Mouse (Mus musculus): ENCODE results near the gene Troap. TPM values are rescaled to one million over a fixed set of nuclear protein-coding genes. Genes with fewer than 3 reads are reported as not detected.

Troap gene
- polyA plus RNA-seq, 1 experiment from 2014 or later, result 2.4 TPM

GRCm38 (mm10) chr15:99087253-99088075 is 13.1 kb downstream of the Troap start, which contains the start of gene C1ql4:
Gene C1ql4 (minus strand): TSS chr15:99087817.
- H3K4me2 ChIP-seq (ENCODE audit: low read depth, low read length), result peak within 1 kb of the TSS; percentile 24; the same call in 1 of the 2 replicates
- H3K9me3 ChIP-seq (ENCODE audit: control insufficient read depth, low read length), result no peaks in the 10 kb centered on the region
- no peak within 1 kb of the TSS for H3K27ac ChIP-seq (ENCODE audit: low read depth, low read length)
- peaks cover 44% of the 10 kb centered on the region for H3K27me3 ChIP-seq (ENCODE audit: control insufficient read depth, insufficient read depth, low read length)
- H3K36me3 ChIP-seq (ENCODE audit: control insufficient read depth, insufficient read depth, low read length), result no peaks in the 10 kb centered on the region
- no peak for ATAC-seq (ENCODE audit: low read depth)
- peaks cover 11% of the 10 kb centered on the region; the same call in 1 of the 2 replicates for H3K4me1 ChIP-seq (ENCODE audit: control insufficient read depth, insufficient read depth, low read length)
- H3K9ac ChIP-seq (replicated peaks; ENCODE audit: low read depth, low read length), result peak within 1 kb of the TSS; percentile 37; the same call in 1 of the 2 replicates
- peak within 1 kb of the TSS; percentile 11; the same call in 1 of the 2 replicates for H3K4me3 ChIP-seq (ENCODE audit: low read depth, low read length)
- WGBS, result 8% methylated on average over 54 of the region's 60 CpGs

GRCm38 (mm10) chr15:99088292-99088691 is 13.9 kb downstream of the Troap start:
- Histone ChIP-seq H3K4me2 (ENCODE audit: low read depth, low read length) (peak overlapping the region; percentile 24; the same call in 1 of the 2 replicates), H3K4me3 (ENCODE audit: low read depth, low read length) (peak overlapping the region; percentile 11; the same call in 1 of the 2 replicates), H3K36me3 (ENCODE audit: control insufficient read depth, insufficient read depth, low read length) (no peaks in the 10 kb centered on the region), H3K9ac (replicated peaks; ENCODE audit: low read depth, low read length) (peak overlapping the region; percentile 37; the same call in 1 of the 2 replicates), H3K27me3 (ENCODE audit: control insufficient read depth, insufficient read depth, low read length) (peaks cover 44% of the 10 kb centered on the region), H3K9me3 (ENCODE audit: control insufficient read depth, low read length) (no peaks in the 10 kb centered on the region), H3K27ac (ENCODE audit: low read depth, low read length) (no peak overlapping the region), H3K4me1 (ENCODE audit: control insufficient read depth, insufficient read depth, low read length) (peaks cover 11% of the 10 kb centered on the region; the same call in 1 of the 2 replicates)
- WGBS, result 1% methylated on average over 27 of the region's 27 CpGs
- ATAC-seq (ENCODE audit: low read depth), result peak; percentile 62; the same call in 1 of the 2 replicates

- H3K9me3 ChIP-seq (ENCODE audit: control insufficient read depth, low read length), result no peaks in the 10 kb centered on the region
- peaks cover 44% of the 10 kb centered on the region for H3K27me3 ChIP-seq (ENCODE audit: control insufficient read depth, insufficient read depth, low read length)
- no peak overlapping the region for H3K4me3 ChIP-seq (ENCODE audit: low read depth, low read length)
- 10% methylated on average over 14 of the region's 14 CpGs for WGBS
- no peaks in the 10 kb centered on the region for H3K36me3 ChIP-seq (ENCODE audit: control insufficient read depth, insufficient read depth, low read length)
- H3K4me1 ChIP-seq (ENCODE audit: control insufficient read depth, insufficient read depth, low read length), result peaks cover 18% of the 10 kb centered on the region
- no peak for ATAC-seq (ENCODE audit: low read depth)
- no peak overlapping the region for H3K9ac ChIP-seq (replicated peaks; ENCODE audit: low read depth, low read length)
- H3K4me2 ChIP-seq (ENCODE audit: low read depth, low read length), result no peak overlapping the region
- H3K27ac ChIP-seq (ENCODE audit: low read depth, low read length), result no peak overlapping the region
Measured at GRCm38 (mm10) chr15:99089069-99089468, 14.7 kb downstream of the Troap start.

- Histone ChIP-seq H3K4me1 (ENCODE audit: control insufficient read depth, insufficient read depth, low read length) (peaks cover 36% of the 10 kb centered on the region), H3K9me3 (ENCODE audit: control insufficient read depth, low read length) (no peaks in the 10 kb centered on the region), H3K27ac (ENCODE audit: low read depth, low read length) (no peak within 1 kb of the TSS), H3K4me2 (ENCODE audit: low read depth, low read length) (peak within 1 kb of the TSS; percentile 78), H3K36me3 (ENCODE audit: control insufficient read depth, insufficient read depth, low read length) (no peaks in the 10 kb centered on the region), H3K9ac (replicated peaks; ENCODE audit: low read depth, low read length) (peak within 1 kb of the TSS; percentile 60), H3K27me3 (ENCODE audit: control insufficient read depth, insufficient read depth, low read length) (peaks cover 24% of the 10 kb centered on the region), H3K4me3 (ENCODE audit: low read depth, low read length) (peak within 1 kb of the TSS; percentile 39)
- no peak for ATAC-seq (ENCODE audit: low read depth)
- 26% methylated on average over 8 of the region's 8 CpGs for WGBS
Measured at GRCm38 (mm10) chr15:99092870-99093269, 18.5 kb downstream of the Troap start, which contains the start of gene Dnajc22. Gene Dnajc22 (plus strand): TSS chr15:99093170.

- Histone ChIP-seq H3K4me3 (ENCODE audit: low read depth, low read length) (peak overlapping the region; percentile 39), H3K27me3 (ENCODE audit: control insufficient read depth, insufficient read depth, low read length) (peaks cover 24% of the 10 kb centered on the region), H3K9me3 (ENCODE audit: control insufficient read depth, low read length) (no peaks in the 10 kb centered on the region), H3K36me3 (ENCODE audit: control insufficient read depth, insufficient read depth, low read length) (no peaks in the 10 kb centered on the region), H3K9ac (replicated peaks; ENCODE audit: low read depth, low read length) (peak overlapping the region; percentile 60), H3K27ac (ENCODE audit: low read depth, low read length) (no peak overlapping the region), H3K4me1 (ENCODE audit: control insufficient read depth, insufficient read depth, low read length) (peaks cover 36% of the 10 kb centered on the region), H3K4me2 (ENCODE audit: low read depth, low read length) (peak overlapping the region; percentile 78)
- WGBS, result under 1% methylated on average over 56 of the region's 56 CpGs
- ATAC-seq (ENCODE audit: low read depth), result peak; percentile 45; the same call in 1 of the 2 replicates
Measured at GRCm38 (mm10) chr15:99093291-99094258, 19.2 kb downstream of the Troap start.

GRCm38 (mm10) chr15:99094631-99095270 is 20.4 kb downstream of the Troap start:
- Histone ChIP-seq H3K27me3 (ENCODE audit: control insufficient read depth, insufficient read depth, low read length) (peaks cover 20% of the 10 kb centered on the region), H3K4me2 (ENCODE audit: low read depth, low read length) (0 out of 2 replicates have a peak overlapping the region, but pooled peaks have one; percentile 8), H3K9me3 (ENCODE audit: control insufficient read depth, low read length) (no peaks in the 10 kb centered on the region), H3K36me3 (ENCODE audit: control insufficient read depth, insufficient read depth, low read length) (no peaks in the 10 kb centered on the region), H3K9ac (replicated peaks; ENCODE audit: low read depth, low read length) (no peak overlapping the region), H3K4me3 (ENCODE audit: low read depth, low read length) (no peak overlapping the region), H3K4me1 (ENCODE audit: control insufficient read depth, insufficient read depth, low read length) (peaks cover 31% of the 10 kb centered on the region), H3K27ac (ENCODE audit: low read depth, low read length) (no peak overlapping the region)
- WGBS, result under 1% methylated on average over 27 of the region's 27 CpGs
- peak; percentile 39; the same call in 1 of the 2 replicates for ATAC-seq (ENCODE audit: low read depth)

GRCm38 (mm10) chr15:99095356-99095755 is 21.0 kb downstream of the Troap start:
- no peaks in the 10 kb centered on the region for H3K9me3 ChIP-seq (ENCODE audit: control insufficient read depth, low read length)
- ATAC-seq (ENCODE audit: low read depth), result no peak
- 5% methylated on average over 6 of the region's 6 CpGs for WGBS
- 0 out of 2 replicates have a peak overlapping the region, but pooled peaks have one; percentile 8 for H3K4me2 ChIP-seq (ENCODE audit: low read depth, low read length)
- H3K27me3 ChIP-seq (ENCODE audit: control insufficient read depth, insufficient read depth, low read length), result peaks cover 20% of the 10 kb centered on the region
- H3K36me3 ChIP-seq (ENCODE audit: control insufficient read depth, insufficient read depth, low read length), result no peaks in the 10 kb centered on the region
- peaks cover 31% of the 10 kb centered on the region for H3K4me1 ChIP-seq (ENCODE audit: control insufficient read depth, insufficient read depth, low read length)
- H3K27ac ChIP-seq (ENCODE audit: low read depth, low read length), result no peak overlapping the region
- no peak overlapping the region for H3K4me3 ChIP-seq (ENCODE audit: low read depth, low read length)
- H3K9ac ChIP-seq (replicated peaks; ENCODE audit: low read depth, low read length), result no peak overlapping the region
